Mouse (Mus musculus) left cerebral cortex, adult 11 months (tissue): ENCODE results near the gene Ntrk3.

ENCODE experiments used
- DNase-seq: peaks from one replicate; pipeline ENCODE4 v3.0.0; 2022; ENCODE audit warnings: low spot score

The Ntrk3 gene

DNA sequence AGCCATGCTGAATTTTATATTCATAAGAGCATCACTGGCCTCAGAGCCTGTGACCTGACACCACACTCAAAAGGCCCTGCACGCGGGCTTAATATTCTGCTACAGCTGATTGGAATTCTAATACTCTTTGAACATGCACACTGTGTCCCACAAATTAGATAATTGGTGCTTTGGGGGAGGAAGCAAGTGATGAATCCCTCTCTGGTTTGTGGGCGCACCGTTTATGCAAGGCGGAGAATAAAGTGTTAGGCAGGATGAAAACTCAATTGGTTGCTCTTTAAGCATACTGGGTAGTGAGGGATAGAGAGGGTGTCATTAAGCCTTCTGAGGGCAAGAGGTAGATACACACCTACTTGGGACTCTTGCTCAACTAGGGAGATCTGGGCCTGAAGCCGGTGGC lies 297.3 kb downstream of the Ntrk3 start:
- no peak for DNase-seq

GRCm38 (mm10) chr7:78439361-78440120 lies 298.3 kb downstream of the Ntrk3 start:
- DNase-seq: no peak

DNA sequence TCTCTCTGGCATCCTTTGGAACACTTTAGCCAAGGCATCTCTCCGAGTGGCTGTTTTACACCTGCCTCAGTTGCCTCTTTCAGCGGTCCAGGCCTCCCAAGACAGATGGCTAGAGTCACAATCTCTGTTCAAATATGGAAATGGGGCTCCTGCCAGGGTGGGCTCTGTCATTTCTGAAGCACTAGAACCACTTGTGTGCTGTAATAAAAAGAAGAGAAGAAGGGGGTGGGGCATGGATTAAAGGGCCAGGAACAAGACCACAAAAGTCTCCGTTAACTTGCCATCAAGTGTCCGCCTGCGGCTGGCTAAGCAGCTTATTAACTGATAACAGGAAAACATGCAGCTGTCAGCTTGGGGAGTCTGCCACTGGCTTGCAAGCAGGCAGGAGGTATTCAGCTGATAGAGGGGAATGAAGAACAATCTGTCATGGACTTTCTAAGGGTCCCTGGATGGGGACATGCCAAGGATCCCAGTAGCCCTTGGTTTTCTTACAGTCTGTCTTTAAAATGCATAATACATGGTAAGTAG lies 304.1 kb downstream of the Ntrk3 start:
- DNase-seq: no peak

GRCm38 (mm10) chr7:78431611-78432010 lies 306.2 kb downstream of the Ntrk3 start:
- no peak for DNase-seq

- no peak for DNase-seq
Observed at GRCm38 (mm10) chr7:78412172-78412571, 325.6 kb downstream of the Ntrk3 start.

DNA sequence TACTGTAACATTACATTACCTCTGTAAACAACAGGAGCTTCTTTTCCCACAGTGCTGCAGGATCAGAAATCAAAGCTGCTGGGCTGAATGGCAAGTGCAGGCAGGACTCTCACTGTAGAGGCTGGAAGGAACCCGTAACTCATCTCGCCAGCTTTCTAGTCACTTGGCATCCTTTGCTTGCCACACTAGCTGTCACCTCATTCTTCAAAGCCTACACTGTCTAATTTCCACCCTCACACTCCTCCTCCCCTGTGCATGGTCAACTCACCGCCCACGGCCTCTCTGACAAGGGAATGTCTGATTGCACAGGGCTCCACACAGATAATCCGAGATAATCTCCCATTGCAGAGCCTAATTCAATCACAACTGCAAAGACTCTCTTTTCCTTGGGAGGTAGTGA lies 327.8 kb downstream of the Ntrk3 start:
- DNase-seq: no peak

- no peak for DNase-seq
Observed at GRCm38 (mm10) chr7:78406641-78407291, 331.0 kb downstream of the Ntrk3 start.

GRCm38 (mm10) chr7:78404481-78404880 lies 333.3 kb downstream of the Ntrk3 start:
- DNase-seq: no peak

GRCm38 (mm10) chr7:78402495-78402894 lies 335.3 kb downstream of the Ntrk3 start:
- no peak for DNase-seq

- DNase-seq: no peak
Observed at GRCm38 (mm10) chr7:78400219-78400618, 337.6 kb downstream of the Ntrk3 start.

DNA sequence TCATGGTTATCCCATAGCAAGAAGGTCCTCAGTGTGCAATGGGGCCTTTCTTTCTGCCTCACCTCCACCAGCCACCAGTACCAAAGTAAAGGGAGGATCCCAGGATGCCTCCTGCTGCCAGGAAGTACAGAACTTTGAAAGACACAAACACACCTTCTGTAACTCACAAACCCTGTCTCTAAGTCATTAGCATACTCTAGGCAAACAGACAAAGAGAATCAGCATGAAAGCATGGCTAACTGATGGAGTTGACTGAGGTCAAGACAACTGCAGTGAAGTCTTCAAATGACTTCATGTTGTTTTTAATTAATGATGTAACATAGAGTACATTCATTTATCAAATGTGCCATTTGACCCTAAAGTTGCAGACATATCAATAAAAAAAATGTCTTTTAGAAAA lies 339.4 kb downstream of the Ntrk3 start:
- DNase-seq: no peak

GRCm38 (mm10) chr7:78397215-78397614 lies 340.6 kb downstream of the Ntrk3 start:
- DNase-seq: peak; percentile 34

GRCm38 (mm10) chr7:78390019-78390418 lies 347.8 kb downstream of the Ntrk3 start:
- peak; percentile 23 for DNase-seq

DNA sequence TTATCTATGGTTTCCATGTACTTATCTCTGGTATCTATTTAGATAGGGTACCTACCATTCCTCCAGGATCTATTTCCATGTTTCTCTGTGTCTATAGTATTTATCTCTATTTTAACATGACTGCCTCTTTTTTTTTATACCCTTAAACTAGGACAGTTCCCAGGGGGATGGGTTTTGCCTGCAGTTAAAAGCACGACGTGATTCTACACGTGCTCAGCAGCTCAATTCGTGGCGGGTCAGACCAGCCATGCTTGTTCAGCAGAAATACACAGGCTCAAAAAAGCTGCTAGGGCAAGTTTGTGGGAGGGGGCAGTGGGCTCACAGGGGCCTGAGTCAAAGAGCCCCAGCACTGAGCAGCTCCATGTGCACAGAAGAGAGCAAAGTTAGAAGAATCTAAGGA lies 349.7 kb downstream of the Ntrk3 start:
- DNase-seq: no peak

DNA sequence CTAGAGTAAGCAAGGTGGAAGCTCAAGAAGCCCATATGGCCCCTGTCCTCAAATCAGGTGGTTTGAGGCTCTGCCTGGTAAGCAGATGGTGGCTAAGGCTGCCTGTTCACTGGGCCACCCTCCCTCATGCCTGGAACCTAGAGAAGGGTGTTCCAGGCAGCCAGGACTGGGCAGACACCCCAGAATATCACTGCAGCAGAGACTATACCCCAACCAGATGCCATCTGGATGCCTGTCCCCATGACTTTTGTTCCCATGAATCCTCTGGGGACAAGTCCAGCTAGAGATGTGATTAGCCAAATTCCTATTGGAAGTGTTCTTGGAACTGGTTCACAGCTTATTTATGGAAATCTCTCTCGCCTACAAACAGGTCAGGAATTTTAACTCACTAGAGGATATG lies 351.8 kb downstream of the Ntrk3 start:
- no peak for DNase-seq

- DNase-seq: no peak
Observed at GRCm38 (mm10) chr7:78384111-78384510, 353.7 kb downstream of the Ntrk3 start.

- no peak for DNase-seq
Observed at GRCm38 (mm10) chr7:78382126-78382525, 355.7 kb downstream of the Ntrk3 start.

GRCm38 (mm10) chr7:78379784-78380183 lies 358.0 kb downstream of the Ntrk3 start:
- DNase-seq: no peak

- no peak for DNase-seq
Observed at GRCm38 (mm10) chr7:78378306-78378705, 359.5 kb downstream of the Ntrk3 start.

DNA sequence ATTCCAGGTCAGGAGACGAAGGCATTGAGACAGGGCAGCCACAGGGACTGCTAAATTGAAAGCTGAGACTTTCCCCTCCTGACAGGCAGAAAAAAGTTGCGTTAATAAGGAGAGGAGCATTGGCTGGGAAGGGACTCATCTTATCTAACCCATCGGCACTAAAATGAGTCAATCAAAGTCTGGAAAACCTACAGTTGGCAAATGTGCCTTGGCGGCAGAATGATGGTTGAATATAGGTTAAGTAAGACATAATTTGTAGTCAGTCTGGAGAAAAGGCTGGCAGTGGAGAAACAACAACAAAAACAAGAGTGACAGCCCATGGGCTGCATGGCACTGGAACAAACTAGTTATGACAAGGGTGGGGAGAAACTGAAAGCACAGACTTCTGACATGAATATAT lies 360.9 kb downstream of the Ntrk3 start:
- no peak for DNase-seq

DNA sequence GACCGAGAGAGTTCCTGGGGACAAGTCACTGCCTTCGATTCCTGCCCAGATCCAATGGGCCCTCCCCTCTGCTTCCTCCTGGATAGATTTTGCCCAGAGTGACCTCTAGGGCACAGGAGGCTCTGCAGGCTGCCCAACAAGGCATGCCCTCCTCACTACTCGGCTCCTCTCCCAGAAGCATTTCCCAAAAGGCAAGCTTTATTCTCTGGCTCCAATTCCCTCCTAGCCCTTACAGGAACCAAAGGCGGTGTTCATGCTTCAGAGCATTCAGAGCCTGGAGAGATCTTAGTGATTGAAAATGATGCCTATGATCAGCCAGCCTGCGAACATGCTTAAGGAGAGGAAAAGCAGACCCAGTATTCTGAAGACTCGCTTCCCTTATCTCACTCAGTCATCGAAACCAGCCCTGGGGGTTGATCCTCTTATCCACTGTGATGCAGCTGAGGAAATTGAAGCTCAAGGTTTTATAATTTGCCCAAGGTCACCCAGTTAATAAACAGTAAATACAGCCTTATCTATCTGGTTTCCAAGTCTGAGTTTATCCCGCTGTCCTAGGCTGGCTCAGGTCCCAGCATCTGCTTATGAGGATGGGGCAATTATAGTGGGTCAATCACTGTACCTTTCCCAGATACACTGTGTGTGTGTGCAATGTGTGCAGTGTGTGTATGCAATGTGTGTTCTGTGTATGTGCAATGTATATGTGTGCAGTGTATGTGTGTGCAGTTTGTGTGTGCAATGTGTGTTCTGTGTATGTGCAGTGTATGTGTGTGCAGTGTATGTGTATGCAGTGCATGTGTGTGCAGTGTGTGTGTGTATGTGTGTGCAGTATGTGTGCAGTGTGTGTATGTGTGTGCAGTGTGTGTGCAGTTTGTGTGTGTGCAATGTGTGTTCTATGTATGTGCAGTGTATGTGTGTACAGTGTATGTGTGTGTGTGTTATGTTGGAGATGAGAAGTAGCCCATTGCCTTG lies 376.2 kb downstream of the Ntrk3 start:
- no peak for DNase-seq

DNA sequence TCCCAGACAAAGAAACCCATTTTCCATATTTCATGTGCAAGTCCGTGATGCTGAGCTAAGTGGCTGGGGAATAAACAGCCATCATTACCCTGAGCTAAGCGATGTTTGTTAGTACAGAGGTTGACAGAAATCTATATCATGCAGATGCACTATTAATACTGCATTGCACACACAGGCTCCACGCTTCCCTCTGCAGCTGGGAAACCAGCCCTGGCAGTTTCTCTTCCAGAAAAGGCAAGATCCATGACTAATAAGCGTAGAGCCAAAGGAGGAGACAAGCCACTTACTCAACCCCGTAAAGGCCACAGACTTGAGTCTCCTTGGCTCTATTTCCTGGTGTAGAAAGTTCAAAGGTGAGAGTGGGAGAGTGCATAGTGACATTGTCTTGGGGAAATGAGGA lies 390.3 kb downstream of the Ntrk3 start:
- no peak for DNase-seq
